Mouse (Mus musculus) cortical plate, adult 2 months (tissue): ENCODE measurements around the gene Arhgap24.

Experiments
- CTCF ChIP-seq: fragments of 200-500 bp; IDR thresholded peaks from 2 replicates; pipeline ENCODE4 v1.5.1; 2011; ENCODE audit warnings: mild to moderate bottlenecking, control low read depth, low read length; ENCODE audit not compliant: insufficient read depth; ENCODE audit errors: extremely low read depth
- POLR2A ChIP-seq: fragments of 200-500 bp; IDR thresholded peaks from 2 replicates; pipeline ENCODE4 v1.6.1; 2011; ENCODE audit warnings: mild to moderate bottlenecking, low read length, control low read depth; ENCODE audit not compliant: insufficient read depth; ENCODE audit errors: extremely low read depth

GRCm38 (mm10) chr5:102670206-102670605 lies 189.0 kb downstream of the Arhgap24 start:
- no peak for TF ChIP-seq CTCF
- no peak for TF ChIP-seq POLR2A
